Mouse (Mus musculus): Measurements from ENCODE around the gene 1700030K09Rik.
A peak's percentile ranks its signal among the peaks of the same experiment; 100 is the strongest.

Gene 1700030K09Rik

DNA sequence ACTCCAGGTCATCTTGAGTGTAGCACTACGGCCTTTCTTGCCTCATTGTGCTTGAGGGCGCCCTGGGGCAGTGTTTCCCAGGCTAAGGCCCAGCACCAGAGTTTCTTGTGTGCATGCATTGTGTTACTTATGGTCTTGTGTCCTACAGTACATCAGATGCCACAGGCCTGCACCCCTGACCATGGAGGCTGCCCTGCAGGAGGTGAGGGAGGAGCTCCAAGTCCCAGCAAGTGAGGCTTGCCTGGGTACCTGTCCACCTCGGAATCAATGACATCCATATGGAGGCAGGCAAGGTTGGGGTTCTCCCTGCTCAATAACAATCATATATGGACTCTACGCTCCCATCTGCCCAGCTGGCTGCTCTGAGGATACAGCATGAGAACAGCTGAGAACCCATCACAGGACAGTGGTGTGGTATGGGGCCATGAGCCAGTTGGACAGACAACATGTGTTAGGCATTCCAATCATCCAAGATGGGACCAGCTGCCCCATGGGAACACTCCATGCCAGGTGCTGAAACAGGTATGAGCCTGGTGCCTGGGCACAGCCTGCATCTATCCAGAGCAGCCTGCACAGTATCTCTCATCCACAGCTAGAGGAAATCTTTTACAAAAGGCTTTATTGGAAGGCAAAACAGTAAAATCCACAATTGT, 16.3 kb downstream of the 1700030K09Rik start:
- no peak for DNase-seq (ENCODE audit: low read depth)

DNA sequence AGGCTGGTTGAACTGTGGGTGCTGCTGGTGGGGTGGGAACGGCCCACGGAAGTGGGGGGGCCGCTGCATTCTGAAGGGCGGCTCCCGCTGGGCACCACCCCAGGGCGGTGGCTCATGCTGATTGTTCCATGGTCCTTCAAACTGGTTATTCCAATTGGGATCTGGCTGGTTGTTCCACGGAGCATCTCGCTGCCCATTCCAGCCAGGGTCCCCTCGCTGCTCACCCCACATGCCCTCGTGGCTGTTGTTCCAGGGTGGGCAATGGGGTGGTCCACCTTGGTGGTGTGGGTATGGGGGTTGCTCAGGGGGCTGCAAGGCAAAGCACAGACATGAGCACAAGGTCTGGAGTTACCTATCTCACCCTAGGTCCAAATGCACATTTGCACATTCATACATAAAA, 20.5 kb downstream of the 1700030K09Rik start:
- no peak for DNase-seq (ENCODE audit: low read depth)

DNA sequence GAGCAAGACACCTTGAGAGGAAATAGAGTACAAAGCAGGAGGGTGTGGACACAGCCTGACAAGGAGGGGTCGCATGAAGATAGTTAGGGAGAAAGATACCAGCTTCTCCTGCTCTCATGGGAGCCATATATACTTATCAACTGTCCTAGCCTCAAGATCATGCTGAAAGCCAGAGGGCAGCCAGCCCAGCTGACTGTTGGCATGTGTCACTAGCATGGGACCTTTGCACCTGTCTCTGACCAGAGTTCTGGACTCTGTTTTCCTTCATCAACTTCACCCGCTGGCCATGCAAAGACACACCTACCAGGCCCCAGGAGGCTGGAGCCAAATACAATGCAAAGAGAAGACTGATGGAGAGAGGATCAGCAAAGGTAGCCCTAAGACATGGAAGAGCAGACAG, 25.6 kb downstream of the 1700030K09Rik start:
- DNase-seq (ENCODE audit: low read depth), result no peak

DNA sequence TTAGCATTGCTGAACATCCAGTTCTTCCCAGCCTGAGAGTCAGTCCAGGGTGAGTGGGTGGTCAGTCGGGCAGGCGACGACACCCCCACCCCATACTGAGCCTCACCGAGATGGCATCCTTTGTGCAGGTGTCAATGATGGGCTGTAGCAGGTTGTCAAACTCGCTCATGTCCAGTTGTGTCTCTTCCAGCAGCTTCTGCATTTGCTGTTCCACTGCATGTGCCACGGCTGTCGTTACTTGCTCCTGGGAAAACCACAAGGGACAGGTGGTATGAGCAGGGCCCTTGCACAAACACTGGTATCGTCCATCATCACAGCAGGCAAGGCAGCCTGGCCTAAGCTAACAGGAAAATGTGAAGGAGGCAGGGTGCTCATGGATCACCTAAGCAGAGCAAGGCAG, 26.3 kb downstream of the 1700030K09Rik start:
- DNase-seq (ENCODE audit: low read depth), result no peak

DNA sequence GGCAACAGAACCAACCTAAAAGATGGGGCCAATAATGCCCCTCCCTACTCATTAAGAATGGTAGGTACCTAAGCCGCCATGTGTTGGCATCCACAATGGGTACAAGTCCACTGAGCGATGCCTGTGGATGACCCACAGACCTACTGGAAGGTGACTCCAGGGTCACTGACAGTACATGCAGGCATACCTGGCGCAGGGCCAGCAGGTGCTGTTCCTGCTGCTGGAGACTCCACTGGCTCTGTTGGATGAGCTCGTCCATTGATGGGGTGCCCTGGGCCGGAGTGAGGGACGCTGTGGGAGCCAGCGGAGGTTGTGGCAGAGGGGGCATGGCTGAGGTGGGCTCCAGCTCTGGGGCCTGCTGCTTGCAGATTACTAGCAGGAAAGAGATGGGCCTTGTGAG, 27.0 kb downstream of the 1700030K09Rik start:
- DNase-seq (ENCODE audit: low read depth), result no peak

DNA sequence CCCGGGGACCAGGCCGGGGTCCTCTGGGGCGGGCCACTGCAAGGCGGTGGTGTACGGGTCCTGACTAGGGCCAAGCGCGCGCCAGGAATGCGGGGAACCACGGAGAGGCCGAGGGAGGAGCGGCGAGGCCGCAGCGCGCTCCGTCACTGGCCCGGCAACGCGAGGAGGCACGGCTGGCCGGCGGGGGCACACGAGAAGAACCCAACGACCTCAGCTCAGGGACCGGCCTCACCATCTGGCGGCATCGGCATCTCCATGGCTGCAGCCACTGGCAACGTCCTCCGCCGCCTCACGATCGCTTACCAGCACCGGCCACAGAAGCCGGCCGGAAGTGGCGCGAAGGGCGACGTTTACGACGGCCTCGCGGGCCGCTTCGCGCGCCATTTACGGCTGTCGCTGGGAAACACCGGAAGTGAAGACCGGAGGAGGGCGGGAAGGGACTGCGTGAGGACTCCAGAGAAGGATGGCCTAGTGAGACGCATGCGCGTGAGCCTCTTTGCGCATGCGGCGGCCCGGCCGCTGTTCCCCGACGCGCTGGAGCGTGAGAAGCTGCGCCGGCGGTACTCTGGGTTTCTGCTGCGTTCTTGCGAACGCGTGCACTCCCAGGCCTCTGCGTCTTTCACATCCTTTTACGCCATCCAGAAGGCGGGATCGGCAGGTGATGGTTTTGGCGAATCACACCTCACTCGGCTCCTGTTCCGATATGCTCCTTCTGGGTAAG, 31.3 kb downstream of the 1700030K09Rik start, which contains the start of gene Cherp:
Gene Cherp, minus strand, starts transcription at position 401 of the 721 bp plus-strand sequence.
- peak; percentile 99 for DNase-seq (ENCODE audit: low read depth)

DNA sequence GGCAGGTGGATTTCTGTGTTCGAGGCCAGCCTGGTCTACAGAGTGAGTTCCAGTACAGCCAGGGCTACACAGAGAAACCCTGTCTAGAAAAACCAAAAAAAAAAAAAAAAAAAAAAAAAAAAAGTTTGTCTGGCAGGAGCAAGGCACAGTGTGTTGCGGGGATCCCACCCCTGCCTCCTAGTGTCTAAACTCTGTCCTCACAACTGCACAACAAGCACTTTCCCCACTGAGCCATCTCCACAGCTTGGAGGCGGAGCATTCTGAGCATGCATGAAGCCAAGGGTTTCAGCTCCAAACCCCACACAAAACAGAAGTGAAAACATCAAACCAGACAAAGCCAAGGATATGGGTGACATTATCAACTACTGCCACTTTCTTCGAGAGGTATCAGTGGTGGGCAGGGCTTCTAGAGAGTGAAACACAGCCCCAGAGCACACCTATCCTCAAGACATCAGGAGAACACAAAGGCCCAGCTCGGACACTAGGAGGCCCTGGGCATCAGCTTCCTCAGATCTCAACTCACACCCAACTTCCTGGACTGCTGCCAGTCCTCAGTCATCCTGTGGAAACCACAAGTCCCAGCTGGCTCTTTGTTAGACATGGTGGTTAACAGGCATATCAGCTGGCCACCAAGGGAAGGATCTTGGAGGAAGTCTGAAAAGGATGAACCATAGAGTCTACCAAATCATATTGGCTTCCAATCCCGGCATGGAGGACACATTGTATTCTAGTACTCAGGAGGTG, 41.9 kb downstream of the 1700030K09Rik start:
- peak; percentile 34 for DNase-seq (ENCODE audit: low read depth)

DNA sequence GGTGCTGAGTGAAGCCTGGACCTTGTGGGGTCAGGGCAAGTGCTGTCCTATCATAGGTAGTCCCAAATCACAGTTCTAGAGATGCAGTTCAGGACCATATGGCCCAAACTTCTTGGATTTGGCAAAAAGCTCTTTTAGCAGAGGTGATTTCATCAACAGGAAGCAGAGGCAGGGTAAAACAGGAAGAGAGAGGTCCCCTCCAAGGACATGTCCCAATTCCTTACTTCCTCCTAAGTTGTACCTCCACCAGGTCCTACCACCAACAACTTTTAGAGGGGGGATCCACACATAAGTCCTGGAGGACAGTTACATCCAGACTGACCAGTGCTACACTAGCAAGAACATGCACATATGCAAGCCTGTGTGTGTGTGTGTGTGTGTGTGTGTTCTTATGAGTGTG, 43.3 kb downstream of the 1700030K09Rik start:
- DNase-seq (ENCODE audit: low read depth), result no peak

DNA sequence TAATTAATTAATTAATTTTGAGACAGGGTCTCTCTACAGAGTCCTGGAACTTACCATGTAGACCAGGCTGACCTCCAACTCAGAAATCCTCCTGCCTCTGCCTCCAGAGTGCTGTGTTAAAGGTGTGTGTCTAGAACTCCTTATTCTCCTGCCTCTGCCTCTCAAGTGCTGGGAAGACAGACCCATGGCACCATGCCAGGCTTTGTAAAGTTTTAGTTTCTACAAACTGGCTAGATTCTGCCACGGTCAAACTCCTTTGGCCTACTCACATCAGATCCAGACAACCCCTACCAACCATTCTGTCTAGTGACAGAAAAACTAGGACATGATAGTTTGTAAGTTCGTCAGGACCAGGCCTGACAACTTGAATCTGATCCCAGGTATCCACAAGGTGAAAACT, 47.3 kb downstream of the 1700030K09Rik start:
- DNase-seq (ENCODE audit: low read depth), result no peak

DNA sequence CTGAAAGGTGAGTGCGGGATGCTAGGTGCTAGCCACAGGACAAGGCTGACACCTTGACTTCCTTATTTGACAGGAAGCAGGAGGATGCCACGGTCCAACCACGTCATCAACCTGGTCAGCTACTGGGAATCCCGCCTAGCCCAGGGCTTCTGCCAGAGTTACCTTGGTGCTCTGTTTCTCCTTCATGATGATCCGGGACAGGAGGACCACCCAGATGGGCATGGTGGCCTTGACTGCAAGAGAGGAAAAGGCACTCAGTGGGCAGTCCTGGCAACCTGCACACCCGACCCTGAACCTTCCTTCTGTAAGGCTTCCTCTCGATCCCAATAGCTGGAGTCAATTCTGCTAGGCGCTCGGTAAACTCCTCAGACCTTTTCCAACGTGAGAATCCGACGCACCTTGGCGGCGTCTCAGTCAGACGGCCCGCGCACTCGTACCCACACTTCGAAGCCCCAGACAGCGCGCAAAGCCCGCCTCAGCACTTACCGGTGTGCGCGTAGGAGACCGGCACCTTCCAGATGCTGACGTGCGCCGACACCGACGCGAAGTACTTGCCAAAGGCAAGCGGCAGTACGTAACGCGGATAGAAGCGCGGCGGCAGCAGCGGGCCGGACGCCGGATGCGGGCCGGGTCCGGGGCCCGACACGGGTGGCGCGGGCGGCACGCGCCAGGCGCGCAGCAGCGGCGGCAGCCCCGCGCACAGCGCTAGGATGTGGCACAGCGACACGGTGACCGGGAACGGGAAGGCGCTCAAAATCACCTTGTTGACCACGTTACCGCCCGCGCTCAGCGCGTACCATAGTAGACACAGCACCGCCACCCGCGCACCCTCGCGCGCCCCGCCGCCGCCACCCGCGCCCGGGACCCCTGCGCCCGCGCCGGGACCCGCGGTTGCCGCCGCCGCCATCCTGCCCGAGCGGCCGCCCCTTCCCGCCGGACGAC, 48.3 kb downstream of the 1700030K09Rik start, which contains the start of gene Slc35e1:
Gene Slc35e1, minus strand, starts transcription at position 935 of the 942 bp plus-strand sequence.
- peak; percentile 80 for DNase-seq (ENCODE audit: low read depth)

DNA sequence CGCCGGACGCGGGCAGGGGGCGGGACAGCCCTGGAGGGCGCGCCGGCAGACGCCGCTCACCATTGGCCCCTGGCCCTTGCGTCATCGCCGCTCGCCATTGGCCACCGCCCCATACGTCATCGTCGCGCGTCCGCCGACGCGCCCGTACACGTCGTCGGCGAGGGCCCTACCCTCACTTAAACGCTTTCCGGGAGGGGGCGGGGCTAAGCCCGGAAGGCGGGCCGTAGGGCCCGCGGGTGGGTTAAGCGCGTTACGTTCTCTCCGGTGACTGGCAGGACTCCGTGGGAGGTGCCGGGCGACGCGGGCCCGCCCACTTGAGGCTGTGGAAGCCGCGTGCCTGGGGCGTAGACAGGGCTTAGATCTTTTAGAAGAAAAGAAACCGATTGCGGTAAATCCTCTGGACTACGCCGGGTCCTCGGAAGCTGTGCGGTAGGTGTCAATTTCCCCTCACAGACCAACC, 49.0 kb downstream of the 1700030K09Rik start:
- DNase-seq (ENCODE audit: low read depth), result peak; percentile 99

DNA sequence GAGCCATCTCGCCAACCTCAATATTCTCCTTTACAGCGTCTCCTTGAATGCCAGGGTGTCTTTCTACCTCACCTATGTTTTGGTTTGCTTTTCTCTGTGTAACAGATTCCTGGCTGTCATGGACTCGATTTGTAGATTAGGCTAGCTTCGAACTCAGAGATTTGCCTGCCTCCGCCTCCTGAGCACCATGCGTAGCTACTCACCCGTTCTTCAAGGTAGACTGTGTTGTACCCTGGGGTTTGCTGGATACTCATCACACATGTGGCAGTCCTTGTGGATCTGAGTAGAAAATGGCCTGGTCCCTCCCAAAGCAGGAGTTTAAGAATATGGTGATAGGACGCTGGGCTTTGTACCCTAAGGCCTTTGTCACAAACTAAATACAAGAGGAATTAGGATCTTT, 49.7 kb downstream of the 1700030K09Rik start:
- DNase-seq (ENCODE audit: low read depth), result no peak

DNA sequence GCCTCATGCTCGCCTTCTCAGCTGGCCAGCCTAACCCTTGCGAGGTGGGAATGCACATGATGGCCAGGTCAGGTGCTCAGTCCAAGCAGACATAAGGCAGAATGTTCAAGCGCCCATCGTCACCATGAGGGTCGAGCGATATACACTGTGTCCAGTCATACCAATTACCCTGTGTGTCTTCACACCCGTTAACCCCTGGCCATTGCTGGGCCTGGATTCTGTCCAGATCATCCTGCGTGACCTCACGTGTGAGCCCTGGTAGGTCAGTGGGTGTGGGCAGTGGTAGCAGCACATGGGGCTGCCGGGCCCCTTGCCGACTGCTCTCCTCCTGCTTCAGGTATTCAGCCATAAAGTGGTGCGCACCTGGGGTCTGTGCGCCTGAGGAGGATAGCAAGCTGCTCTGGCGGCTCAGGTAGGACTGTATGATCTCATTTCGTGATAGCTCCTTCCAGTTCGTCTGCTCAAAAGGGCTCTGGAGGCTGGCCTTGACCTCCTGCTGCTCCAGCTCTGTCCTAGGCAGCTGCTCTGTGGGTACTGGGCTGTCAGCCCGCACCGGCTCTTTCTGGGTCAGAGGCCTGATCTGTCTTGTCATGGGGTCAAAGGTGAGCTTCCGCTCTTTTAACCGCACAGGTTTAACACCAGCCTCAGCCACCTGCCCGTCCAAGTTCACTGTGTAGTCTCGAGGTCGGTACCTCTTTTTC, 51.9 kb downstream of the 1700030K09Rik start:
- DNase-seq (ENCODE audit: low read depth), result no peak

DNA sequence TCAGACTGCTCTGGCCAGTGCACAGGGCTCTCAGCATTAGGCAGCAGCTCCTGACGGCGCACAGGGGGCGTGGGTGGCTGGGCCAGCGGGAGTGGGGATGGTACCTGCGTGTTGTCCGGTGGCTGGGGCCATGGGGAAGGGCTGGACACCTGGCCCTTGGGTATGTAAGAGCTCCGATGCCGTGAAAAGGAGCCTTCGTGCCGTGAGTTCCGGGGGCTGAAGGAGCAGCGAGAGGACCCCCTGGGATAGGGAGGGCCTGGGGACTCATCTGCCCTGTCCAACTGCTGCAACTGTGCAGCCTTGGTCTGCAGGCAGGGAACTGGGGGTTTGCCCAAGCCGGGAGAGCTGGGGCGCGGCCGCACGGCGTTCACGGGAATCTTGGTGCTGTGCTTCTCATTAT, 52.5 kb downstream of the 1700030K09Rik start:
- DNase-seq (ENCODE audit: low read depth), result no peak

DNA sequence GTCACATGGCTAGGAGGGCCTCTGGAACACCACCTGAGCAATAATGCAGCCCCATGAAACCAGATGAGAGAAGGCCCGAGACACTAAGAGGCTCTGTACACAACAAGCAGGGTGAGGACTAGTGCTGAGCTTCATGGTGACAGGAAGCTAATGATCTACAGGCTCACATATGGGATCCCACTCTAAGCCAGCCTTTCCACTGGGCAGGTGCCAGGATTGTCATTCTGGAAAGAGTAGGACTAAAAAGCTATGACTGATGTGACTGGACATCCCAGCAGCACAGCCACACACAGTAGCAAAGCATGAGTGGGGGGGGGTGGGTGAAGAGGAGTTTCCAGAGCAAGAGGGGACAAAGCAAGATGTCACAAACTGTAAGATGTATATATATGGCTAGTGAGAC, 54.2 kb downstream of the 1700030K09Rik start:
- no peak for DNase-seq (ENCODE audit: low read depth)

DNA sequence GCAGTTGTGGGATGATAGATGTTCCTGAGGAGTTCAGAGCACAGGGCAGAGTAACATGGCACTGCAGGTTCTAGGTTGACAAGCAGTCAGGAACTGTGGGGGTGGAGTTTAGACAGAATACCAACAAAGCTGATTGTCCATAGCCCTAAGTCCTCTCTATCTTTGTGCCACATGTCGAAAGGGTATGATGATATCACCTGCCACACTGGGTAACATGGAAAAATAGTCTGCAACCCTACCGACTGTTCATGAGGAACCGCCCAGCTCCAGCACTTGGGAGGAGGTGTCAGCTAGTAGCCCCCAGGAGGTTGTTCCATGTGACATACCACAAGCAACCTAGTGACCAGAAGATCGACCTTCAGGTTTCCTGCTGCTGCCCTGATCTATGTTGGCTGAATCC, 54.8 kb downstream of the 1700030K09Rik start:
- no peak for DNase-seq (ENCODE audit: low read depth)

DNA sequence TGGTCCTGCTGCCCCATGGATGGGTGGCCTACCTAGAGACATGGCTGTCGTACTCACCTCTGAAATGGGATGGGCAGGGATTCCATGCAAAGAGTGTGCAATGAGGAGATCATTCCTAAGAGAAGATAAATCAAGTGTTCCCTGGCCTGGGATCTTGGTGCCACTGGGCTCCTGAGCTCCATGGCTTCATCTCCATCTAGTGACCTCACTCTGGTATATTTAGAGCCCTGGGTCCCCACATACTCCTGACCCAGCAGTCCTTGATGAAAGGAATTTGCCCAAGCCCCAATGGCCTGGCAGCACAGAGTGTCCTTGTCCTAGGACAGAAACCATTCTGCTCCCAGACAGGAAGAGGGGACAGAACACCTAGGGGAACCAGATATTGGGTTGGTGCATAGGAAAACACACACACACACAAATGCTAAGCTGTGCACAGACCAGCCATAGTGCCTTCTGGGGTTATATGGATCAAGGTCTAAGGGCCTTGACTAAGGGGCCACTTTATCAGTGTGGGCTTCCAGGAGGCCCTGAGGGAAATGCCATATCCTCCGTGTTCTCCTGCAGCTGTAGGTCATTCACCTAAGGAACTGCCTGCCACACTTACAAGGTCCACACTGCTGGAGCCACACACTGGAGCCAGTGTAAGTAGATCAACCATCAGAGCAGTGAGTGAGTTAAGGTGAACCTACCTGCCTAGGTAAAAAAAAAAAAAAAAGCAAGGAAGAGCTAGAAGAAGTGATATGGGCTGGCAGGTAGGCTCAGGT, 56.0 kb downstream of the 1700030K09Rik start:
- DNase-seq (ENCODE audit: low read depth), result no peak

DNA sequence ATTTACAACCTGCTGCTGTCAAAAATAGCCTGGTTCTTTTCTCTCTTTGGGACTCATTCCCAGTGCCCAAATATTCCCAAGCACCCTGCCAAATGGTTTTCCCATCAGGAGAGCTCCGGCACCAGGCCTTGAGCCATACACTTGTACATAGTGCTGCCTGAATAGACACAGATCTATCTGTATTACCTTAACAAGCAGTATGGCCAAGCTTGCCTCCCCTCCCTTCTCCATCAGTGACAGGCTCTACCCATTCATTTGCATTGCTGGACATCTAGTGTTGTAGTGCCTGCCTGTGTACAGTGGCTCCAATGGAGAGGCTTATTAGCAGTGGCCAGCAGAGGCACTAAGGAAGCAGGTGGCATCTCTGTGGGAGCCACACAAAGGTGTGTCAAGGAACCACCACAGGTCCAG, 56.8 kb downstream of the 1700030K09Rik start:
- DNase-seq (ENCODE audit: low read depth), result no peak

DNA sequence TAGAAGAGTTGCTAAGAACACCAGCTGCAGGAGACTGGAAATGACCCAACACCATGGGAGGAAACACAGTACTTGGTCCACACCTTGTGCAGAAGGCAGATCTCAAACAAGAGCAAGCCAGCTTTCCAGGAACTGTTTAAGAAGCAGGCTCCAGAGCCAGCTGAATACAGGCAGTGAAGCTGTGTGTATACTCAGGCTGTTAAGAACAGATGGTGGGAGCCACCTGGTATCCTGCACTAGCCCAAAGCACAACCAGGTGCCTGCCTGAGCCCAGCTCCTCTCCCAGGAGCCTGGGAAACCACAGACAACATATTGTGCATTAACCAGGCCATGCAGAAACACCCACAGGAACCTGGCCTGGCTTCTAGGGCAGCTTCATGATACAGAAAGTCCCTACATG, 60.5 kb downstream of the 1700030K09Rik start:
- DNase-seq (ENCODE audit: low read depth), result no peak

DNA sequence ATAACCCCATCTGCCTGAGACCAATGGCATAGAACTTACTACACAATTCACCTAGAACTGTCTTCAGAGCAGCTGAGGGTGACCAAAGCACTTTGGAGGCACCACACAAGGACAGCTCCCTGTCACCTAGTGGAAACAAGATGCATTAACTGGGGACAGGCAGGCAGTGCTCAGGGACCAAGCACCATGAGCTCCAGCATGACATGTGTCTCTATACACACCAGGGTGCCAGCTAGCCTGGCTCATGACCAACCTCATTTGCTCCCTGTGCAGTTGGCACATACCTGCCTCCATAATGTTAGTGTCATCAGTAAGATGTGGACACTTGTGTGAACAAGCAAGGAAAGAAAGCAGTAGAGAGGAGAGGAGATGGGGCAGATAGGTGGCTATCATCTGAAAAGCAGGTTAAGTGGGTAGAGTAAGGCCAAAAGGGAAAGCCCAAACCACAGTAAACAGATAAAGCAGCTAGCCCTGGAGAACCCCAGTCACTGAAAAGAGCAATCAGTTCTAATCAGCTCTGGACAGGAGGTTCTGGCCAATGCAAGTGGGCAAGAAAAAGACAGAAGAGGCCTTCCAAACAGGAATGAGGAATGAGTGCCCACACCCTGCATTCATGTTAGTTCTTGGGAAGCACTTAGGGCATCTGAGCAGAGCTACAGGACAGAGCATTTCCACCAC, 61.1 kb downstream of the 1700030K09Rik start:
- DNase-seq (ENCODE audit: low read depth), result no peak
